Mouse (Mus musculus) CD8-positive naive resting alpha-beta T cell, adult 2 months (primary cell): ENCODE measurements at regions not wholly inside any gene's neighbourhood (a gene's known extent, or its start where the extent isn't known, plus 50 kb on each side); places are given as distances from the start of the nearest gene placed in this dataset.
A peak's percentile ranks its signal among the peaks of the same experiment; 100 is the strongest.

Experiments
- DNase-seq, 2 experiments: peaks; one replicate each; pipeline ENCODE4 v3.0.0; 2022; ENCODE audit warnings: low read depth in 2 of 2, low spot score in 2 of 2

GRCm38 (mm10) chr3:137728689-137729088, 57.4 kb downstream of the Gm21962 start:
- no peak for DNase-seq

GRCm38 (mm10) chr3:137729421-137729820, 58.1 kb downstream of the Gm21962 start:
- no peak for DNase-seq

GRCm38 (mm10) chr3:137737222-137737800, 66.0 kb downstream of the Gm21962 start:
- no peak for DNase-seq

GRCm38 (mm10) chr3:137741528-137741927, 70.2 kb downstream of the Gm21962 start:
- no peak for DNase-seq

- DNase-seq, result no peak
These were observed 70.8 kb downstream of the Gm21962 start for GRCm38 (mm10) chr3:137742119-137742518.

- DNase-seq, result no peak
These were observed 80.5 kb downstream of the Gm21962 start for GRCm38 (mm10) chr3:137751732-137752260.

GRCm38 (mm10) chr3:137752447-137753256, 81.3 kb downstream of the Gm21962 start:
- DNase-seq, result peak; percentile 8 to 29

- DNase-seq, result no peak
These were observed 81.9 kb downstream of the Gm21962 start for GRCm38 (mm10) chr3:137753257-137753654.

- DNase-seq, result no peak
These were observed 84.1 kb downstream of the Gm21962 start for GRCm38 (mm10) chr3:137755391-137755790.

- no peak for DNase-seq
These were observed 91.0 kb downstream of the Gm21962 start for GRCm38 (mm10) chr3:137762213-137762884.

GRCm38 (mm10) chr3:137763406-137763805, 92.1 kb downstream of the Gm21962 start:
- no peak for DNase-seq

GRCm38 (mm10) chr3:137768627-137769026, 95.7 kb upstream of the H2afz start:
- DNase-seq, result no peak

- no peak for DNase-seq
These were observed 89.0 kb upstream of the H2afz start for GRCm38 (mm10) chr3:137775076-137775849.

- DNase-seq, result peak; percentile 13 to 43
These were observed 86.2 kb upstream of the H2afz start for GRCm38 (mm10) chr3:137778113-137778512.

GRCm38 (mm10) chr3:137780029-137780428, 84.3 kb upstream of the H2afz start:
- no peak for DNase-seq

- DNase-seq, result no peak
These were observed 81.5 kb upstream of the H2afz start for GRCm38 (mm10) chr3:137782836-137783235.

- DNase-seq, result no peak
These were observed 80.1 kb upstream of the H2afz start for GRCm38 (mm10) chr3:137783937-137784911.

- DNase-seq, result no peak
These were observed 79.1 kb upstream of the H2afz start for GRCm38 (mm10) chr3:137785224-137785623.

- DNase-seq, result no peak
These were observed 78.4 kb upstream of the H2afz start for GRCm38 (mm10) chr3:137785871-137786270.

- DNase-seq, result no peak
These were observed 74.6 kb upstream of the H2afz start for GRCm38 (mm10) chr3:137789671-137790070.
